Mouse (Mus musculus): ENCODE measurements at regions not wholly inside any gene's neighbourhood (a gene's known extent, or its start where the extent isn't known, plus 50 kb on each side); places are given as distances from the start of the nearest gene placed in this dataset.

DNA sequence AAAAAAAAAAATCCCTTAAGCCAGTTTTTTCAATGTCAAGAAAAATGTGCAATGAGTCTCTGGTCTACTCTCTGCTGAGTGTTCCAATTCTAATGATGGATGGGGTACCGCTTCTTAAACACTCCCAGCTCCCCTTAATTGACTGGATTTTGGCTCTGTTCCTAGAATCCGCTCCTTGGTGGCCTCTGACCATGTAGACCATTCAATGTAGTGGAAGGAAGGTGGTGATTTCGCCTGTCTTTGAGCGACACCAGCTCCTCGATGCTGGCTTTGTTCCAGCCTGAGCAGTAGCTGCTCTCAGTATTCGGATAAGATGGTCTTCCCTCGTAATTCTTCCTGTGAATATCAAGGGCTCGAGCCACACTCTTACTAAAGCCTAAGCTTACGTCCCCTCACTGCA is 252.4 kb upstream of the Prox1 start:
- TF ChIP-seq POLR2A (IDR thresholded peaks at IDR 0.05; ENCODE audit: low read depth, low read length) (no peak), CTCF (IDR thresholded peaks at IDR 0.05; ENCODE audit: extremely low read depth, insufficient read length, insufficient replicate concordance, low read depth, low read length) (no peak)
- WGBS: 68% methylated on average over 9 of the region's 9 CpGs

DNA sequence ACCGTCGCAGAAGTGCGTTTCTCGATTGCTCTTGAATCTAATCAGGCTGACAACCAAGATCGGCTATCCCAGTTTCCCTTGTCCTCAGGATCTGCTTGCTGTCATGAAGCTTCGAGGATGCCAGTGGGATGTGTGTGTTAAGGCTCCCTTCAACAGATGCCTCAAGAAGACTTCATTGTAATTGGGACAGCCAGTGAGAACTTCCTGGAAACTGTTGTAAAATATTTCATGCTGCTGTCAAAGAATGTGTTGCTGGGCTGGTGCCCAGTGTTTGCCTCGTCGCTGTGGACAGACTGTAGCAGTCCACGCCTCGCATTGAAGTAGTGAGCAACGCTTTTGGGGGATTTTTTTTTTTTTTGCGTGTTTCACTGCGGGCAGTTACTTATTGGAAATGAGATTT is 249.2 kb upstream of the Prox1 start:
- Histone ChIP-seq H3K4me3 (ENCODE audit: low read depth, low read length) (no peak overlapping the region), H3K27me3 (ENCODE audit: control insufficient read depth, insufficient read depth, low read length) (no peaks in the 10 kb centered on the region), H3K36me3 (ENCODE audit: control insufficient read depth, insufficient read depth, low read length) (no peaks in the 10 kb centered on the region), H3K27ac (ENCODE audit: insufficient read depth, low read depth, low read length) (no peak overlapping the region), H3K4me1 (ENCODE audit: control insufficient read depth, insufficient read depth, insufficient read length, low read length) (no peaks in the 10 kb centered on the region)
- TF ChIP-seq CTCF (IDR thresholded peaks at IDR 0.05; ENCODE audit: extremely low read depth, insufficient read length, insufficient replicate concordance, low read depth, low read length) (no peak), POLR2A (IDR thresholded peaks at IDR 0.05; ENCODE audit: low read depth, low read length) (no peak)
- WGBS: 41% methylated on average over 13 of the region's 13 CpGs

More for the DNA sequence above, 252.4 kb upstream of the Prox1 start:
- no peaks in the 10 kb centered on the region for H3K27me3 ChIP-seq (ENCODE audit: control insufficient read depth, insufficient read depth, low read length)
- H3K4me3 ChIP-seq (ENCODE audit: low read depth, low read length): no peak overlapping the region
- H3K36me3 ChIP-seq (ENCODE audit: control insufficient read depth, insufficient read depth, low read length): no peaks in the 10 kb centered on the region
- H3K4me1 ChIP-seq (ENCODE audit: control insufficient read depth, insufficient read depth, insufficient read length, low read length): no peaks in the 10 kb centered on the region
- no peak overlapping the region for H3K27ac ChIP-seq (ENCODE audit: insufficient read depth, low read depth, low read length)

DNA sequence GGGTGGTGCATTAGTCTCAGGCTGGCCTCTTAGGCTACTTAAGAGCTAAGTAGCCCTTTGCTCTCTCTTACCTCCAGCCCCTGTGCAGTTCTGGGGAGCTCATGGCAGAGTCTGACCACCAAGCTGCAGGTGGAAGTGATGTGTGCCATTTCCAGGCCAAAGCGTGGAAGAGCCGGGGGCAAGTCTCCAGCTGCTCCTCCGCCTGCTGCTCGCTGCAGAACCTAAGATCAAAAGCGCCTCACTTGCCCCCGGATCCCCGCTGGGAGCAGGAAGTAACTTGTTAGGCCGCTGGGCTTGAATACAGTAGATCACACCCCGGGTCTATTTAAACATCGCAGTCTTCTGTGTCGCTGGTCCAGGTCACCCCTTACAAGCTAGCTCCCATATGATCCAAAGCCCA is 246.8 kb upstream of the Prox1 start:
- H3K4me1 ChIP-seq (ENCODE audit: control insufficient read depth, insufficient read depth, insufficient read length, low read length): no peaks in the 10 kb centered on the region
- no peaks in the 10 kb centered on the region for H3K27me3 ChIP-seq (ENCODE audit: control insufficient read depth, insufficient read depth, low read length)
- H3K27ac ChIP-seq (ENCODE audit: insufficient read depth, low read depth, low read length): no peak overlapping the region
- WGBS: 35% methylated on average over 11 of the region's 11 CpGs
- H3K4me3 ChIP-seq (ENCODE audit: low read depth, low read length): no peak overlapping the region
- no peaks in the 10 kb centered on the region for H3K36me3 ChIP-seq (ENCODE audit: control insufficient read depth, insufficient read depth, low read length)
- TF ChIP-seq CTCF (IDR thresholded peaks at IDR 0.05; ENCODE audit: extremely low read depth, insufficient read length, insufficient replicate concordance, low read depth, low read length): no peak
- TF ChIP-seq POLR2A (IDR thresholded peaks at IDR 0.05; ENCODE audit: low read depth, low read length): no peak

DNA sequence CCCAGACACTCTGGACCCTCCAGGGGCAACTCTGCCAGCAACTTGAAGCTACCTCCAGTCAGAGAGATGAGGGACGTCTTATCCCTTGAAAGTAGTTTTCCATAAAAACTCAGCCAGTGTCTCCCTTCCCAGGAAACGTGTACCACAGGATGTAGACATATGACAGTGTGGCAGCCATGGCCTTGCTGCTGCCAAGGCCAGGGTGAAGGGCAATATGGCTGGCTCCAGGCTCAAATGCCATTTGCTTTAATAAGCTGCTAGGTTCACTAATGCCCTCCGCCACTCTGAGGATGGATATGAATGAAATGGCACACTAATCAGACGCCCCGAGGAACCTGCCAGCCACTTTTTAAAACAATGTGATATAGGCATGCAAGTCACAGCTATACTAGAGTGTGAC is 241.2 kb upstream of the Prox1 start:
- Histone ChIP-seq H3K4me3 (ENCODE audit: low read depth, low read length) (no peak overlapping the region), H3K27me3 (ENCODE audit: control insufficient read depth, insufficient read depth, low read length) (no peaks in the 10 kb centered on the region), H3K36me3 (ENCODE audit: control insufficient read depth, insufficient read depth, low read length) (no peaks in the 10 kb centered on the region), H3K4me1 (ENCODE audit: control insufficient read depth, insufficient read depth, insufficient read length, low read length) (no peaks in the 10 kb centered on the region), H3K27ac (ENCODE audit: insufficient read depth, low read depth, low read length) (no peak overlapping the region)
- TF ChIP-seq POLR2A (IDR thresholded peaks at IDR 0.05; ENCODE audit: low read depth, low read length): no peak
- TF ChIP-seq CTCF (IDR thresholded peaks at IDR 0.05; ENCODE audit: extremely low read depth, insufficient read length, insufficient replicate concordance, low read depth, low read length): no peak
- WGBS: 88% methylated on average over 5 of the region's 5 CpGs

DNA sequence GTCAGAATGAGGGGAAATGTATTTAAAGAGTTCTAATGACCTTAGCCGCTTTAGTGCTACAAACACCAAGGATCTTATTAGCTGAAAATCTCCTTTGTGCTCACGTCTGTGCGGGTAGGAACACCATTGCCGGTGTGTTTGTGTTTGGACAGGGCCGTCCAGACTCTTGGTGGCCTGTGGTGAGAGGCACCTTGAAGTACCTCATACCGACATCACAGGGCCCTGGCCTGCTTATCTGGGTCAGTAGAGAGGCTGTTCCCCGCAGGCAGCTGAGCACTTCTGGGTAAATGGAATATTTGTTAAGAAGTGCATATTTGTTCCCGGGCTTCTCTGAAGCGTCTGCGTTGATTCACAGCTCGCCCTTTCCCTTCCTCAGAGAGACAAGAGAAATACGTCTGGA is 232.8 kb upstream of the Prox1 start:
- H3K4me1 ChIP-seq (ENCODE audit: control insufficient read depth, insufficient read depth, insufficient read length, low read length): no peaks in the 10 kb centered on the region
- no peaks in the 10 kb centered on the region for H3K36me3 ChIP-seq (ENCODE audit: control insufficient read depth, insufficient read depth, low read length)
- 72% methylated on average over 12 of the region's 12 CpGs for WGBS
- no peak overlapping the region for H3K4me3 ChIP-seq (ENCODE audit: low read depth, low read length)
- no peak for TF ChIP-seq POLR2A (IDR thresholded peaks at IDR 0.05; ENCODE audit: low read depth, low read length)
- TF ChIP-seq CTCF (IDR thresholded peaks at IDR 0.05; ENCODE audit: extremely low read depth, insufficient read length, insufficient replicate concordance, low read depth, low read length): no peak
- H3K27ac ChIP-seq (ENCODE audit: insufficient read depth, low read depth, low read length): no peak overlapping the region
- no peaks in the 10 kb centered on the region for H3K27me3 ChIP-seq (ENCODE audit: control insufficient read depth, insufficient read depth, low read length)

DNA sequence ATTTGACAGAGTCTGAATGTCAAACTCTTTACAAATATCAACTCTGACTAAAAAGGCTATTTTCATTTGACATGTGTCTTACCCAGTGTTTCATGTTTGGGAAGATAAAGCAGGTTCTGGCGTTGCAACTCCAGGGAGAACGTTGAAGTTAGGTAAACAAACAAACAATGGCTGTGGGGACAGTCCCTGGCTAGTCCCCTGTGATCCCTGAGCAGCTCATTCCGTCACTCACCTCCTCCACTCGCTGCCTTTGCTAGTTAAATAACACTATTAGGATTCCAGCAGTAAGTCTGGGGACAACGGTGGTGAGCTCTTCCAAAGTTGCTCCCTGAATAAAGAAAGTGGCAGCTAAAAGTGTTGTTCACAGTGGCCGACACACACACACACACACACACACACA is 227.8 kb upstream of the Prox1 start:
- Histone ChIP-seq H3K27ac (ENCODE audit: insufficient read depth, low read depth, low read length) (no peak overlapping the region), H3K36me3 (ENCODE audit: control insufficient read depth, insufficient read depth, low read length) (no peaks in the 10 kb centered on the region), H3K4me3 (ENCODE audit: low read depth, low read length) (no peak overlapping the region), H3K4me1 (ENCODE audit: control insufficient read depth, insufficient read depth, insufficient read length, low read length) (no peaks in the 10 kb centered on the region), H3K27me3 (ENCODE audit: control insufficient read depth, insufficient read depth, low read length) (no peaks in the 10 kb centered on the region)
- WGBS: 52% methylated on average over 6 of the region's 6 CpGs
- TF ChIP-seq CTCF (IDR thresholded peaks at IDR 0.05; ENCODE audit: extremely low read depth, insufficient read length, insufficient replicate concordance, low read depth, low read length) (no peak), POLR2A (IDR thresholded peaks at IDR 0.05; ENCODE audit: low read depth, low read length) (no peak)

DNA sequence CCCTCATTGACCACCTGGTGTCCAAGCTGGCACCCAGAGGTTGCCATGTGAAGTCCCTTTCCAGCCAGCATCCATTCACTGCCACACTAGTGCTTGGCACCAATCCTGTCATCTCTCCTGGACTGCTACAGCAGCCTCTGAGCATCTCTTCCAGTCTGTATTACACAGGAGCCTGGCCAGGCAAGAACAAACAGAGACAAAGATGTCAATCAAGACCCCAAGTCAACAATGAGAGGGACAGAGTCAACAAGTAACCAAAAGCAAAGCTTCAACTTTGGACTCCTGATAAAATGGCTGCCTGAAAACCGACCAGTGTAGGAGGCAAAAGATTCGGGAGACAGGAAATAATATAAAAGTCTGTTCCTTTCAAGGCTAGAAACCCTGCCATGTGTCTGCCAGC is 227.3 kb upstream of the Prox1 start:
- Histone ChIP-seq H3K36me3 (ENCODE audit: control insufficient read depth, insufficient read depth, low read length) (no peaks in the 10 kb centered on the region), H3K4me1 (ENCODE audit: control insufficient read depth, insufficient read depth, insufficient read length, low read length) (no peaks in the 10 kb centered on the region), H3K4me3 (ENCODE audit: low read depth, low read length) (no peak overlapping the region), H3K27me3 (ENCODE audit: control insufficient read depth, insufficient read depth, low read length) (no peaks in the 10 kb centered on the region), H3K27ac (ENCODE audit: insufficient read depth, low read depth, low read length) (no peak overlapping the region)
- no peak for TF ChIP-seq POLR2A (IDR thresholded peaks at IDR 0.05; ENCODE audit: low read depth, low read length)
- no peak for TF ChIP-seq CTCF (IDR thresholded peaks at IDR 0.05; ENCODE audit: extremely low read depth, insufficient read length, insufficient replicate concordance, low read depth, low read length)
- WGBS: 29% methylated on average over 2 of the region's 2 CpGs

DNA sequence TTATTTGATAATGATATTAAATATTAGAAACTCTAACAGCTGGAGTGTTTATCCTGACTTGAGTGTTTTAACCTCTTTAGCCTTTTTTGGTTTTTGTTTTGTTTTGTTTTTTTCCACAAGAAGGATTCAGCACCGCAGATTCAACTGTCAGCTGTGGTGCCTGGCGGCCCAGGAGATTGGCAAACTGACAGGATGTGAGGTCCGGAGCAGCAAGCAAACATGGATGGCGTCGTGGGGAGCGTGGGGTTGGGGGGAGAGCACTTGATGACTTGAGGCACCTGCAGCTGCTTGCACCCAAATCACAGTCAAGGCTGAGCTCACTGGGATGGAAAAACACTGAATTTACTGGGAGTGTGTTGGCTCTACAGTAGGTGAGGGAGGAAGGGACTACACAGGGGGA is 222.5 kb upstream of the Prox1 start:
- Histone ChIP-seq H3K4me1 (ENCODE audit: control insufficient read depth, insufficient read depth, insufficient read length, low read length) (no peaks in the 10 kb centered on the region), H3K27ac (ENCODE audit: insufficient read depth, low read depth, low read length) (no peak overlapping the region), H3K4me3 (ENCODE audit: low read depth, low read length) (no peak overlapping the region), H3K36me3 (ENCODE audit: control insufficient read depth, insufficient read depth, low read length) (no peaks in the 10 kb centered on the region), H3K27me3 (ENCODE audit: control insufficient read depth, insufficient read depth, low read length) (no peaks in the 10 kb centered on the region)
- 60% methylated on average over 6 of the region's 6 CpGs for WGBS
- no peak for TF ChIP-seq CTCF (IDR thresholded peaks at IDR 0.05; ENCODE audit: extremely low read depth, insufficient read length, insufficient replicate concordance, low read depth, low read length)
- TF ChIP-seq POLR2A (IDR thresholded peaks at IDR 0.05; ENCODE audit: low read depth, low read length): no peak
